Mouse (Mus musculus) left cerebral cortex, postnatal 4 days (tissue): ENCODE measurements at regions not wholly inside any gene's neighbourhood (a gene's known extent, or its start where the extent isn't known, plus 50 kb on each side); places are given as distances from the start of the nearest gene placed in this dataset.
"Not testable (repeated sequence)": the region's sequence is repeated elsewhere in the genome, so short reads cannot be mapped to it uniquely, and the experiment has no call there.

Source experiments
- DNase-seq: peaks from one replicate; pipeline ENCODE4 v3.0.0-alpha.2; 2022
- intact Hi-C: fragments of 180-260 bp; cut with DNase I; formaldehyde crosslinking; loops from one replicate; pipeline ENCODE4 v1.15.1; 2025

DNA sequence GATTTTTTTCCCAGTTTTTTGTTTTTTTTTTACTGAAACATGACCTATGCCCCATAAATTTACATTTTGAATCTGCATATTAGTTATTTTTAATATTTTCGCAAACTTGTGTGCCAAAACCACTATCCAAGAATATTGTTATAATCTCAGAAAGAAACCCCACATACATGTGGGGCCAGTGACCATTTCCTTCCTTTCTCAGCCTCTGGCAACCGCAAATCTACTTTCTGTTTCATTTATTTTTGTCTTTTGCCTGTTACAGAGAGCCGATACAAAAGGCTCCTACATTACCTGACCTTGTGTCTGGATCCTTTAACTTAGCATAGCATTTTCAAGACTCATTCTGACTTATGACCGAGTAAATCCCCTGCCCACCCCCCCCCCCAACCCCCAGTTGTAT, 158.8 kb downstream of the Ifng start:
- DNase-seq, result no peak
- intact Hi-C loops, result loop anchor here (10.0 kb wide), 1 partner anchor 475 kb away; no protein-coding TSS in a partner anchor

DNA sequence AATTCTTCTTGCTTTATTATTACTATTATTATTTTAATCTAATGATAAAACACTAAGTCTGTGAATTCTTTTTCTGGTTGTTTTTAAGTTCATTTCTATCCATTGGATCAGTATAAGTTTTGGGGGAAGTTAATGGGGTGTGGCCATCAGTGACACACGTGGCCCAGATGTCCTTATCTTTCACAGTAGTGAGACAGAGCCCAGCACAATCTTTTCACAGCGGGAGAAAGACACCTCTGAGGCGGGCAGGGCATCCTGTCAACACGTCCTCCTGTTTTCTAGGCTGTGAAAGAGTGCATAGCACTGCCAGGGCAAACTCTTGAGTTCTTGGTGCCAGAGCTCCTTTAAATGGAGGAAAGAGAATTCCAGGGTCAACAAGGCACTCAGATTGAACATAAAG, 162.1 kb downstream of the Ifng start:
- intact Hi-C loops, result no loop called here
- no peak for DNase-seq

DNA sequence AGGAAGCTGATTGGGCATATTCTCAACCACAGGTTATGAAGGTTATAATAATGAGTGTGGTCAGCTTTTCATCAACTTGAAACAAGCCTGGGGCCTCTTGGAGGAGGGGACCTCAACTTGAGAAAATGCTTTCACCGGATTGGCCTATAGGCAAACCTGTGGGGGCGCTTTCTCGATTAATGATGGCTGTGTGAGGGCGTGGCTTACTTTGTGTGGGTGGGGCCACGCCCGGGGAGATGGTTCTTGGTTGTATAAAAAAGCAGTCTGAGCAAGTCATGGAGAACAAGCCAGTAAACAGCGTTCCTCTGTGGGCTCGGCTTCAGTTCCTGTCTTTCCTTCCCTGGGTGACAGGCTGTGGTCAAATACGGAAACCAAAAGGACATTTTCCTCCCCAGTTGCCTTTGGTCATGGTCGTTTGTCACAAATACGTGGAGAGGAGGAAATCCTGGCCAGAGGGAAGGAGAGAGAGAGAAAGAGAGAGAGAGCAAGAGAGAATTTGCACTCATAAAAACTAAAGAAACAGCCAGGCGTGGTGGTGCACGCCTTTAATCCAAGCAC, 163.1 kb downstream of the Ifng start:
- intact Hi-C loops, result no loop called here
- DNase-seq, result no peak

DNA sequence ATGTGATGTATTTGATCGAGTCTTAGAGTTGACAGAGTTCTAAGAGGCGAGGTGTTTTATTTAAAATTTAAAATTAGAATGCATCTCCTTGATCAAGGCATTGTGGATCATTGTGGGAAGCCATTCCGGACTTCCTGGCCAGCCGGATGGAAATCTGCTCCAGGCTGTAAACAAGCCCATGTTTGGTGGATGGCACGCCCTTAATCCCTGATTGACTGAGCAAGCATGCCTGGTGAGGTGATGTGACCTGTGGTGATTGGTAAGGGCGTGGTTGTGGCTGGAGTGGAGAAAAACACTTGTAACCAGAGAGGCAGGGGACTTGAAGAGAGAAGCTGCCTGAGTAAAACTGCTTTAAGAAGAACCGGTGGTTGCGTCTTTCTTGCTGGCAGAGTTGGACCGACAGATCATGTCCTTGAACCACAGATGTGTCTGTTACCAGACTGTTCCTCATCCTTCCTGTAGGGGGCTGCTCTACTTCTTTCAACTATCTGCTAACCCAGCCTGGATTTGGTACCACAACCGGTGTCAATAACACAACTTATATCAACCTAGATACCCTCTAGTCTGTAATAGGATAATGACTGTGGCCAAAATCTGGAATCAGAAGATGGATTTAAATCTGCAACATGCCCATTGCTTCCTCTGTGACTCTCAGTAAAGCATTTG, 164.4 kb downstream of the Ifng start:
- intact Hi-C loops, result no loop called here
- no peak for DNase-seq

DNA sequence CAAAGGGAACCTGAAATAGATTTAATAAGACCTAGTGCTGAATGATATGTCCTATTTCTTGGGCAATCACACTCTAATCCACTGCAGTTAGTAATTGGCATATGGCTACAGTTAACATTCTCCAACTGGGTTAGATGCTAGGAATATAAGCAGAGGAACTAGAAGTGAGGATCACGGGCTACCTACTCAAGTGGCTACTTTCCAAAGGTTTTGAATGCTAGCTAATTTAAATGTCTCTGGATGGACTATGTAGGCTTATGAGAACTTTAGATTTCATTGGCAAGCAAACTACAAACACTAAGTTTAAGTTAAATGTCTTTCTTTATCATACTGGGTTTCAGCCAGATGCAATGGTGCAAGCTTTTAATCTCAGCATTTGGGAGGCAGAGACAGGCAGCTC, 166.6 kb downstream of the Ifng start:
- no peak for DNase-seq
- intact Hi-C loops, result no loop called here

DNA sequence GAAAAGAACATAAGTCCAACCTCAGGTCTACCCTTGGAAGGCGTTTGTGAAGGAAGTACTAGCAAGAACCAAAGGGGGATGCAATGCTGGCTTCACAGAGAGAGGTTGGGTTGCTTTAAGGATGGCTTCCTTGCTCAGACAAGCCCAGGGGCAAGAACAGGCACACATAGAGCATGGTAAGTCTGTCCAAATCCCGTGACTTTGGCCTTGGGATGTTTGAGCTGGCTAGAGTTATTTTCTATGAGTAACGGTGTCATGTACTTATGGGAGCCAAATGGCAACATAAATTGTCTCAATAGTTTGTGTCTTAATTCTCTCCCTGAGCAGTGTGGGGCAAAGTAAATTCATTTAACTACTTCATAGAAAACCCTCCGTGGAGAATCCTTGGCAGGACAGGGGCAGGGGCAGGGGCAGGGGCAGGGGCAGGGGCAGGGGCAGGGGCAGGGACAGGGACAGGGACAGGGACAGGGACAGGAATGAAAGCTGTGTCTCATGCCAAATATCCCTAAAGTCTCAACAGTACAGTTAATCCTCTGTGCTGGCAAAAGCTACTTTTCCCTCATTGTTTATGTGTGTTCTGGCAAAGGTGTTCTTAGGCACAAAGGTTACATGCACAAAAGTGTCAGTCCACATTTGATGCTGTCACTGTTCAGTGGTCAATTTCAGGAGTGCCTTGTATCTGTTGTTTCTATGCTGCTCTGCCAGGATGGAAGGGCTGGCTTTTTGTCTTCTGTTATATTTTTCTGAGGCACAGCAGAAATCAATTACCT, 167.7 kb downstream of the Ifng start:
- intact Hi-C loops, result no loop called here
- no peak for DNase-seq

DNA sequence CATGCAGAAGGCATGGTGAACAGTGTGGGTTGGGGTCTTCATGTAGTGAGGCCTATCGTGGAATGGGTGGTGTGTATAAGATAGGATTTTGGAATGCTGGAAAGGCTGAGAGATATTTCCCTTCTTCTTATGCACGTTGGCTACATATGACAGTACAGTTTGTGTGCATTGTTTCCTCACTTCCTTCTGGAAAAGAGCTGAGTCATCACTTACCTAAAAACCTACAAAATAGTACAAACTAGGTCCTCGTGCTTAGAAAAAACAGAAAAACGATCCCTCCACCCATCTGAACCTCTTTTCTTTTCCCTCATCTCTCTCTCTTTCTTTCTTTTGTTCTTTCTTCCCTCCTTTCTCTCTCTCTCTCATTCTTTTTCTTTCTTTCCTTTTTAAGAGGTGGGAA, 168.3 kb downstream of the Ifng start:
- intact Hi-C loops, result no loop called here
- no peak for DNase-seq

DNA sequence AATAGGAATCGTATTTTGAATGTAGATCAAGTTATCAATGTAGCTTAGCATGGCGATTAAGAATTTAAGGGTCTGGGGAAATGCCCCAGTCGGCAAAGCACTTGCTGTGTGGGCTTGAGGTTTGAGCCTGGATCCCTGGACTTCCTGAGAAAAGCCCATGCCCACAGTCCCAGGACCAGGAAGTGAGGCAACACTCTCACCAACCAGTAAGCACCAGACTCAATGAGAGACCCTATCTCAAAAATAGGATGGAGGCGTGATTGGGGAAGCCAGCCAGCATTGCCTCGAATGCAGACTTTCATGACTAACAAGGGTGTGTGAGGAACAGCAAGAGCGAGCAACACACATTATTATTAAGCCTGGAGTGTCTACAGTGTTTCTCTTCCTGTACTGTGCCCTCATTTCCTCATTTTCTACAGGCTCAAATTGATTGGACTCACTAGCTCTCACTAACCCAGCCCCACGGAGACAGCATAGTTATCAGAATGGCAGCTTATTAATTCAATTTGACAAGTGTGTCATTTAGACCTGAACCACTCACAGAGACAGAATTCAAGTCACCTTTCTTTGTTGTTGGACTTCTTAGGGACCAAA, 170.1 kb downstream of the Ifng start:
- intact Hi-C loops, result no loop called here
- DNase-seq, result no peak

DNA sequence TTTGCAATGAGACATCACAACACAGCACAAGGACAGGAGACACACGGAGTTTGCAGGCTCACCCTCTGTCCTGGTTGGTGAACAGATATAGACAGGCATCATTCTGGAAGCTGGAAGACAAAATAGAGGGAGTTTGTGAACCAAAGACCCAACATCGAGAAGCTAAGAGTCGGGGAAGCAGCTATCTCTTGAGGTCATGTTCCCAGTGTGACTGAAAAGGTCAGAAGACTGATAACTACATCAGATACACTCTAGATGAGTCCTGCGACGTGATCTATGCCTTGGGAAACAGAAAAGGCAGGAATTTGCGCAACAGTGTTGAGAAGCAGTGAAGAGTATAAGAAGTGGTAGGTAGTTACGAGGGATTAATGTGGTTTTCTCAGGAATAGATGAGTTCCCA, 171.2 kb downstream of the Ifng start:
- DNase-seq, result no peak
- intact Hi-C loops, result no loop called here

DNA sequence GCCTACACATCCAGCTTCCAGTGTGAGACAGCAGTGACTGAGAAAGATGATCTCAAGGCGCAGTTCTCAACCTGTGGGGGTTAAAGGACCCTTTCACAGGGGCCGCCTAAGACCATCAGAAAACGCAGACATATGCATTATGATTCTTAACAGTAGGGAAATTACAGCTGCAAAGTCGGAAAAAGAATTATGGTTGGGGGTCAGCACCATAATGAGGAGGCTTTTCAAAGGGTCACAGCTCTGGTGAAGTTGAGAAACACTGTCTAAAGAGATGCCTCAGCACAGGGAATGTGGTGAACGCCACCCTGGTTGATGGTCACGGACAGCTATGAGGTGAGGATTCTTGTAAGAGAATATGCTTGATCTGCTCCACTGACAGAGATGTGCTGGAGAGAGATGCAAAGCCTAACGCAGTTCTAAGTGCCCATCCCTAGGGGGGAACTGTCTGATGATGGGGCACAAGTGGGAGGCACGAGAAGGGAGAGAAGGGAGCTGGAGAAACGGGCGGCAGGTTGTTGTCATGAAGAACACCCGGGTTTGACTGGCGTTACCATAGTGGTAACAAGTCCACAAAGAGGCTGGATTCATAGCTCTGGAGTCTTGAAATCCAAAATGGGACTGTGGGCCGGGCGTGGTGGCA, 172.3 kb downstream of the Ifng start:
- DNase-seq, result no peak
- intact Hi-C loops, result no loop called here

DNA sequence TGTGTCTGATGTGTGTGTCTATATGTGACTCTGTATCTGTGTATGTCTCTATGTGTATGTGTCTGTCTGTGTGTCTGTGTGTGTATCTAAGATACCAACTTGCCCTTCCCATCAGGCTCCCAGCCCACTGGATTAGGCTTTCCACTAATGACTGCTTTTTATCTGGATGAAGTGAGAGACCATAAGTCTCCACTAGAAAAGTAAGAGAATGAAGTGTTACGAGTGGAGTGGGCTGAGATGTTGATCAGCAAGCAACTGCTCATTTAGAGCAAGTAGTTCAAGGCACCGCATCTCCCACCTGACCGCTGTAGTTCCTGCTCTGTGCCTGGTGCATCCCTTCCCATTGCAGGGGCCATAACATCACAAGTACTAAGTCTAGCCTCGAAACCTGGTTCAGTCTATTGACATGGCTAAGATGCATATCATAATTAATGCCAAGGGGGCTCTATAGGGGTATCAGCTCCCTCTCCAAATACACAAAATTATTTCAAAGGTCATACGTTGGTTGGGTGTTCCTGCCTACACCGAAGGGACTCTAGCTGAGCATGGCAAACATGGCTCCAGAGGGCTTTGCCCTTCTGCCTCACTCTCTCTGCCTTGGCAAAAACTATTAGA, 173.5 kb downstream of the Ifng start:
- no peak for DNase-seq
- intact Hi-C loops, result no loop called here

DNA sequence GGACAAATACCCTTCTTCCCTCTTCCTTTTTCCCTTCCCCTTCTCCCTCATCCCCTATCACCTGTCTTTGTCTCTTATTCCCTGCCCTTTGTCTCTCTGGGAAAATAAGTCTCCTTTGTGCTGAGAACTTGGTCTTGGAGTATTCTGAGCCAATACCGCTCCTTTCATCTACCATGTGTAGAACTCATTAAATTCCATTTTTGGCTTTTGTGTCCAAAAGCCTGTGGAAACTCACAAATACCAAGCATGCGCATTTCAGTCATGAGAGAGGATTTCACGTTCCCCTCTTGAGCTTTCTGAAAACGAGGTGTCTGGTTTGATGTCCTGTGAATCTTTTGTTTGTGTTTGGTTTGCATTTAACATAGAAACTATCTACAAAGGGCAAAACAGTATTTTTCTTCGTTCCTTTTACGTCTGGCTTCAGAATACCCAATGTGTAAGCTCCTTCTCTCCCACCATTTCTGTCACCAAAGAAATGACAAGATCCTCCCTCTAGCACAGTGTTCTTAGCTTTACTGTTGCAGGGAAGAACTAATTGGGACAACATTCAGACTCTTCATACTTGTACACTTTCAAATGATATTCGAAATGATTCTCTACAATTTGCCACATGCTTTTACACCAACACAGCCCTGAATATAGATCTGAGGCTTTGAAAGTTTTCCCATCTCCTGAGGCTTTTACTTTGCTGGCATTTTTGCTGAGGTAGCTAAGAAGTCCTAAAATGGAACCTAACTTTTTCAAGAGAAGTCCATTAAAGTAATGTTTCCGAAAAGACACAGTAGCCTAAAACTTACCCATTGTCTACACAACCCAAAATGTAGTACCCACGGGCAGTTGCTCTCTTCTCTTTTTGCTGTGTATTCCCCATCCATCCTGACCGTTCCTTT, 174.5 kb downstream of the Ifng start:
- no peak for DNase-seq
- intact Hi-C loops, result no loop called here

DNA sequence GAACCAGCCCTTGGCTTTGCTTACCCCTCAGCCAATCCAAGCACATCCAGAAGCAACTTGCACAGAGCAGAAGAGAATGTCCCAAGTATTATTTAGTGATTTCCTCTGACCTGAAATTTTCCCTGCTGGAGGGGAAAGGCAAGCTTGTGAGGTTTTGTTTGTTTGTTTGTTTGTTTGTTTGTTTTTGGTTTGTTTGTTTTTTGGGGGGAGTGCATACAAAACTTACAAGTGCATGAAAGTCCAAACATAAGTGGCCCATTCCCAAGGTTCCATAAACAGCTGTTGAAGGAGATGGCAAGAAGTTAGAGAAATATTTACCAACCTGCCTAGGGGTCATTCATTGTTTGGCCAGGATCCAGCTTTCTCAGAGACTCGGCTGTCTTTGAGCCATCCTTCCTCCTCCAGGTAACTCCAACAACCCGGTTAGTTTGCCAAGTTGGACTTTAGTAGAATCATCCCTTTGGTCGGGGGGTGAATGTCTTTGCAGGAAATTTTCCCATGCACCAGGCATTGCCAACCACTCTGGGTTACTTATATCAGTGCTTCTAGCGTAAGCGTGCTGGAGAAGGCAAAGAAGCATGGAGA, 175.3 kb downstream of the Ifng start:
- DNase-seq, result no peak
- intact Hi-C loops, result no loop called here

DNA sequence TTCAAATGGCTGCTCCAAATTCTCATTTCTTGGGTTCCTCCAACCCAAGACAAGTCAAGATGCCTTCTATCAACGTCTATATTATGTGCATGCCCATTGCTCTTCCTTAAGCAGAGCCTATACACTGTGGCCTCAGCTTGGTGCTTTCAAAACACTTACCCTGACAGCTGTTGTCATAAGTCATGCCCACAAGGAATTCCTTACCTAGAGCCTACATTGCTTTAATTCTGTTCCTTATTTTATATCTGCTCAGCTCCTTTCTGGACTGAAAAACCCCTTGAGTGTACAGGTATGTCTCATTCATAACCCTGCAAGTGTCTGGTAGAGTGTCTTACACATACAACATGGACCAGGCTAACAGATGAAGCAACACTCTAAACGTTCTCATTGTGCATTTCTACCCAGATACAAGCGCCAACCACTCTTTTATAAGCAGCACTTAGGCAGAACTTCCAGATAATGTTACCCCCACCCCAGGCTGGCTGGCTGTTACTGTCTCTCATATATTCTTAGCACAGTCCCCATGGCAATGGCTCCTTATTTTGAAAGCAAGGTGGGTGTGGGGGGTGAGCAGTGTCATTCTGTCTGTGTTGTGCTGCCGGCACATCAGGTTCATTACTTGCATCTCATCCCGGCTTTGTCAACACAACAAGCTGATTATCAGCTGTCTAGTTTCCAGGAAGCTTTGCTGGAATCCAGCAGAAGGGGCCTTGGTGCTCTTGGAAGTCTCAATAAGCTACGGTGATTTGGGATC, 176.6 kb downstream of the Ifng start:
- no peak for DNase-seq
- intact Hi-C loops, result no loop called here

DNA sequence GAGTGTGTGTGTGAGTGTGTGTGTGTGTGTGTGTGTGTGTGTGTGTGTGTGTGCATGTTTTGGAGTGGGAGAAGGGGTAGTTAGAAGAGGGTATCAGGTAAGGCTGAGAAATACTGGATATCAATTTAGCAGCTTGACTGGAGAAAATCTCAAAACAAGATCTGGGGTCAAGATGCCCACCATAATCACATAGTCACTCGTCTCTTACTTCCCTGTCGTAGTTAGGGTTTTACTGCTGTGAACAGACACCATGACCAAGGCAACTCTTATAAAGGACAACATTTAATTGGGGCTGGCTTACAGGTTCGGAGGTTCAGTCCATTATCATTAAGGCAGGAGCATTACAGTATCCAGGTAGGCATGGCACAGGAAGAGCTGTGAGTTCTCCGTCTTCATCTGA, 177.4 kb downstream of the Ifng start:
- DNase-seq, intact Hi-C loops: not testable (repeated sequence)

DNA sequence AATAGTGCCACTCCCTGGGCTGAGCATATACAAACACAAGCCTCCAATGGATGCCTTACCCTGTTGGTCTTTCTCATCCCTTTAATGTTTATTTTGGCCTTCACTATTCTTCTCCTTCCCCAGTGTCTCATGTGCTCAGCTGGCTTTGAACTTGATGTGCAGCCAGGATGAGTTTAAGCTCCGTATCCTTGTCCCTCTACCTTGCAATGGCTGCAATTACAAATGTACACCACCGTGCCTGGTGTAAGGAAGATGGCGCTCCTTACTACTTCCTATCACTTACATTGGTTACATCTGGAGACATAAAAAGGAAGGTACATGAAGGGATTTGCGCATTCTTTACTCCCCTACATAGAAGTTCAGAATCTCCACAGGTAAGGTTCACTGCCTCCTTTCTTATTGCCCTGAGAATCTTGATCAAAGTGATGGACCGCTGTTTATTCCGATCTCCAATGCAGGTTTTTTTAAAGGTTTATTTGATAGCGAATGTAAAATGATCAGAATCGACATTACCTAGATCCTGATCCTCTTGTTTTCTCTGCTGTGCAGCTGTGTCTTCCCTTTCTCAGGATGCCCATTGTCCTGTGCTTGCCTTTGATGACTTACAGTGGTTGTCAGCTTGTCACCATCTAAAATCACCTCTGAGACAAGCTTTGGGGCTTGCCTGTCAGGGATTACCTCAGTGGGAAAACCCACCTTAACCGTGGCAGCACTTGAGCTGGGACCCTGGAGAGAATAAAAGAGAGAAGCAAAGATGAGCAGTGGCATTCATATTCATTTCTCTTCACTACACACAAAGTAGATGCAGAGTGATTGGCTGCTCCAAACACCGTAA, 178.1 kb downstream of the Ifng start:
- no peak for DNase-seq
- intact Hi-C loops, result no loop called here

DNA sequence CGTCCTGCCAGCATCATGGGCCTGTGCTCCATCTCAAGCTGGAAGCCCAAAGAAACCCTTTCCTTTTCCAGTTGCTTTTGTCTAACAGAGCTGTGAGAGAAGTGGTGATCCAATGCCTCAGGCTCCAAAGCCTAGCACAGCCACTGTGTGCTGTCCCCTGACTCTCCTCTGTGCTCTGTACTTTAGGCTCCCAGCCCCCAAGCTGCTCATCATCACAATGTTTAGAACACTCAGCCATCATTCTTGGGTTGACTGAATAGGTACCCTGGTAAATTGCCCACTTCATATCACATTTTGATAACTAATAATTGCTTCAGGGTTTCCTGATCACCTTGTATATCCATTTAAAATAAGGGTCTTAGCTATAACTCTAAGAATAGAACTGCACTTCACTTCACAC, 178.8 kb downstream of the Ifng start:
- no peak for DNase-seq
- intact Hi-C loops, result no loop called here

DNA sequence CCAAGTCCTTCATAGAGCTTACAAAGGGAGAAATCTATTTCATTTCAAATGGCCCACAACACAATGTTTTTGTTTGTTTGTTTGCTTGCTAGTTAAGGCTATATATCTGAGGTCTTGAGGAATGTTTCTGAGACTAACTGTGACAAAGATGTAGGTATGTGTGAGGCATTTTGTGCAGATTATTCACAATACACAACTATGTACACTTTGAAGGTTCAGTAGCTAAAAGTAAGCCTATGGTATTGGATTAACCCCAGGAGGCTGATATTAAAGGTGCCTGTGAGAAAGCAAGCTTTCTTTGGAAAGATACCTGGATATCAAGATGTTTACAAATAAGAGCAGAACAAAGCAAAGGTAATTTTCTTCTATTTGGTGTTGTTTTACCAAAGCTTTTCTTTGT, 179.8 kb downstream of the Ifng start:
- DNase-seq, result no peak
- intact Hi-C loops, result no loop called here
